Comparison of ENCODE assay signal across 9 mouse cellular contexts in the genomic region with DNA sequence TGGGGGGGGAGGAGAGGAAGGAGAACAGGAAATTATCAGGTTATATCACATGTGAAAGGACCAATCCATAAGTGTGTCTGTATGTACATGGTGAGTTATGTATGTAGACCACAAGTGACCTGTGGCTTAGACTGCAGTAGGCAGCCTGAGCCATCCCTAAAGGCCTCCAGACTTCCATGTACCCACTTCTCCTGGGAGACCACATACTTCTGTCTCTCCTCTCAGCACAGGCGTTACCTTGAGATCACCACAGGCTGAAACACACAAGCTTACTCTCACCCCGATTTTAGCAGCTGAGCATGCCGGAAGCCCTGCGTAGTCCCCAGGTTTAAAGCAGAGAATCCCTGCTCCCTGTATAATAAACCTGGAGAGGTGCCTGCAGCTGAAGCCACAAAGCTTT.
DNase-seq lines count a peak whose midpoint lies in the region; ATAC-seq lines count a peak whose summit lies in the region.
"Had no signal": no experiment of that assay in that cellular context is flagged by ENCODE, and none has a peak within 500 bp of the region (broad histone marks: within the 10 kb centered on the region; RNA-seq: fewer than 3 reads in every experiment).

No protein-coding gene starts in this region.

- peak; percentile 51 for DNase-seq in induced T-regulatory cell, adult 2 months (ENCODE audit: low read depth)
- DNase-seq in spleen, postnatal 14 days (ENCODE audit: low spot score in 2 of 2): no peak
- DNase-seq in liver: no peak
- DNase-seq: lung, postnatal 14 days had no signal

- H3K4me3 ChIP-seq in kidney, embryonic 14.5 days (ENCODE audit: low read length): no peak overlapping the region
- no peak overlapping the region for H3K4me3 ChIP-seq in kidney, embryonic 15.5 days (replicated peaks)
- no peak overlapping the region for H3K4me3 ChIP-seq in forebrain, embryonic 12.5 days (replicated peaks)
- H3K4me3 ChIP-seq in stomach, embryonic 14.5 days (ENCODE audit: low read depth, low read length): no peak overlapping the region
- H3K4me3 ChIP-seq: myocyte had no signal

- peak overlapping the region; percentile 5 for H3K27ac ChIP-seq in kidney, embryonic 14.5 days (ENCODE audit: low read depth, low read length)
- no peak overlapping the region for H3K27ac ChIP-seq in kidney, embryonic 15.5 days
- peak overlapping the region; percentile 89 for H3K27ac ChIP-seq in forebrain, embryonic 12.5 days
- H3K27ac ChIP-seq in stomach, embryonic 14.5 days (ENCODE audit: low read length): peak overlapping the region; percentile 1

- no peaks in the 10 kb centered on the region for H3K27me3 ChIP-seq in kidney, embryonic 14.5 days (ENCODE audit: control insufficient read depth, insufficient read depth, low read length)
- H3K27me3 ChIP-seq in kidney, embryonic 15.5 days: no peaks in the 10 kb centered on the region
- H3K27me3 ChIP-seq in forebrain, embryonic 12.5 days: 0 out of 2 replicates have a peak, but pooled peaks cover 3% of the 10 kb centered on the region
- H3K27me3 ChIP-seq in stomach, embryonic 14.5 days (ENCODE audit: control insufficient read depth, insufficient read depth, low read length): no peaks in the 10 kb centered on the region

- no peaks in the 10 kb centered on the region for H3K9me3 ChIP-seq in kidney, embryonic 14.5 days (ENCODE audit: control insufficient read depth, low read length)
- H3K9me3 ChIP-seq in kidney, embryonic 15.5 days (replicated peaks): no peaks in the 10 kb centered on the region
- H3K9me3 ChIP-seq in forebrain, embryonic 12.5 days: no peaks in the 10 kb centered on the region
- no peaks in the 10 kb centered on the region for H3K9me3 ChIP-seq in stomach, embryonic 14.5 days (ENCODE audit: control insufficient read depth, low read depth, low read length)

- H3K36me3 ChIP-seq in kidney, embryonic 14.5 days (ENCODE audit: control insufficient read depth, insufficient read depth, low read length): no peaks in the 10 kb centered on the region
- H3K36me3 ChIP-seq in kidney, embryonic 15.5 days: no peaks in the 10 kb centered on the region
- no peaks in the 10 kb centered on the region for H3K36me3 ChIP-seq in forebrain, embryonic 12.5 days (replicated peaks)
- no peaks in the 10 kb centered on the region for H3K36me3 ChIP-seq in stomach, embryonic 14.5 days (ENCODE audit: control insufficient read depth, insufficient read depth, low read length)

- H3K9ac ChIP-seq in kidney, embryonic 14.5 days (ENCODE audit: low read depth, low read length): no peak overlapping the region
- no peak overlapping the region for H3K9ac ChIP-seq in kidney, embryonic 15.5 days
- H3K9ac ChIP-seq in forebrain, embryonic 12.5 days: 0 out of 2 replicates have a peak overlapping the region, but pooled peaks have one; percentile 25
- H3K9ac ChIP-seq in stomach, embryonic 14.5 days (replicated peaks; ENCODE audit: low read depth, low read length): no peak overlapping the region

- 69% methylated on average over 4 of the region's 4 CpGs for WGBS in kidney, embryonic 14.5 days
- WGBS in kidney, embryonic 15.5 days: 70% methylated on average over 4 of the region's 4 CpGs
- WGBS in forebrain, embryonic 12.5 days: 28% methylated on average over 4 of the region's 4 CpGs
- 76% methylated on average over 4 of the region's 4 CpGs for WGBS in stomach, embryonic 14.5 days

- no peak for ATAC-seq in kidney, embryonic 14.5 days (ENCODE audit: low FRiP score, low TSS enrichment)
- no peak for ATAC-seq in kidney, embryonic 15.5 days (replicated peaks; ENCODE audit: low FRiP score)
- ATAC-seq in forebrain, embryonic 12.5 days (ENCODE audit: low FRiP score): 0 out of 2 replicates have a peak, but pooled peaks have one; percentile 5
- no peak for ATAC-seq in stomach, embryonic 14.5 days (ENCODE audit: insufficient number of reproducible peaks, insufficient read depth, low FRiP score, low read depth)

- no peak overlapping the region for H3K4me2 ChIP-seq in kidney, embryonic 14.5 days (replicated peaks; ENCODE audit: low read depth, low read length)
- no peak overlapping the region for H3K4me2 ChIP-seq in kidney, embryonic 15.5 days
- peak overlapping the region; percentile 25 for H3K4me2 ChIP-seq in forebrain, embryonic 12.5 days
- H3K4me2 ChIP-seq in stomach, embryonic 14.5 days (replicated peaks; ENCODE audit: low read depth, low read length): no peak overlapping the region

- H3K4me1 ChIP-seq in kidney, embryonic 14.5 days (ENCODE audit: control insufficient read depth, insufficient read depth, low read length): peaks cover 27% of the 10 kb centered on the region
- H3K4me1 ChIP-seq in kidney, embryonic 15.5 days: peaks cover 61% of the 10 kb centered on the region
- peaks cover 54% of the 10 kb centered on the region for H3K4me1 ChIP-seq in forebrain, embryonic 12.5 days
- peaks cover 19% of the 10 kb centered on the region for H3K4me1 ChIP-seq in stomach, embryonic 14.5 days (ENCODE audit: control insufficient read depth, insufficient read depth, low read length)
